Comparison of ENCODE assay signal across 19 mouse cellular contexts in genomic region chr6:142521591-142522110, GRCm38 (mm10). TPM values are rescaled to one million over a fixed set of nuclear protein-coding genes. Genes with fewer than 3 reads are reported as not detected.
"Had no signal": no experiment of that assay in that cellular context is flagged by ENCODE, and none has a peak within 500 bp of the region (broad histone marks: within the 10 kb centered on the region; RNA-seq: fewer than 3 reads in every experiment).

No protein-coding gene starts in this region.

- H3K9ac ChIP-seq: liver, embryonic 15.5 days; neural tube, embryonic 15.5 days had no signal

- H3K27ac ChIP-seq: layer of hippocampus, adult 2 months; limb, embryonic 10.5 days; liver, embryonic 15.5 days; neural tube, embryonic 15.5 days had no signal

- DNase-seq: kidney, postnatal 10 days; kidney, postnatal 4 days; lung, adult 2 months; lung, postnatal 36 days; midbrain, embryonic 14.5 days; right cerebral cortex, adult 18-20 months; right cerebral cortex, postnatal 25 days; thymus, postnatal 36 days had no signal

- H3K4me1 ChIP-seq: limb, embryonic 10.5 days; liver, embryonic 15.5 days; neural tube, embryonic 15.5 days had no signal

- H3K36me3 ChIP-seq: limb, embryonic 10.5 days; liver, embryonic 15.5 days; neural tube, embryonic 15.5 days had no signal

- H3K4me3 ChIP-seq: layer of hippocampus, adult 2 months; limb, embryonic 10.5 days; liver, embryonic 15.5 days; myocyte; neural tube, embryonic 15.5 days had no signal

- H3K27me3 ChIP-seq: liver, embryonic 15.5 days; neural tube, embryonic 15.5 days had no signal

- H3K9me3 ChIP-seq: limb, embryonic 10.5 days; liver, embryonic 15.5 days; neural tube, embryonic 15.5 days had no signal

RNA-seq across cellular contexts. Expression of gene Gys2, which starts 48.7 kb away (rescaled TPM):
- total RNA-seq: layer of hippocampus, postnatal 10 days; megakaryocyte-erythroid progenitor cell, adult 5-6 weeks had no signal
- polyA plus RNA-seq: limb, embryonic 10.5 days; limb, embryonic 14.5 days; lung, postnatal 0 days; midbrain, embryonic 14.5 days; myocyte; neural tube, embryonic 11.5 days; neural tube, embryonic 15.5 days; small intestine, adult 2 months had no signal
